Mouse (Mus musculus): ENCODE results near the gene Rac3. TPM values are rescaled to one million over a fixed set of nuclear protein-coding genes. Genes with fewer than 3 reads are reported as not detected.

The Rac3 gene
- polyA plus RNA-seq, 1 experiment from 2014 or later, result 12.1 TPM

GRCm38 (mm10) chr11:120772749-120773148 is 51.5 kb downstream of the Rac3 start:
- Histone ChIP-seq H3K4me3 (ENCODE audit: low read depth, low read length) (no peak overlapping the region), H3K27ac (ENCODE audit: low read depth, low read length) (no peak overlapping the region), H3K9ac (ENCODE audit: low read length) (no peak overlapping the region), H3K4me1 (ENCODE audit: control insufficient read depth, insufficient read depth, low read length) (no peaks in the 10 kb centered on the region), H3K27me3 (ENCODE audit: control insufficient read depth, insufficient read depth, low read length) (no peaks in the 10 kb centered on the region), H3K4me2 (ENCODE audit: low read depth) (no peak overlapping the region), H3K36me3 (ENCODE audit: control insufficient read depth, insufficient read depth, low read length) (no peaks in the 10 kb centered on the region), H3K9me3 (ENCODE audit: control insufficient read depth, low read length) (no peaks in the 10 kb centered on the region)
- DNase-seq (ENCODE audit: low spot score) (no peak), ATAC-seq (ENCODE audit: insufficient read depth, low FRiP score, low TSS enrichment) (no peak)
- WGBS, result 83% methylated on average over 3 of the region's 3 CpGs

Other genes starting within 250 kb of the Rac3 start
- gene Mrpl12, start 236.9 kb upstream of the Rac3 start, polyA plus RNA-seq (2014; fragmentation: Nextera tagmentation; extraction: Ambion mirVana), result 142 and 145 TPM in 2 replicates
- gene Slc25a10, start 229.6 kb upstream of the Rac3 start, polyA plus RNA-seq (2014; fragmentation: Nextera tagmentation; extraction: Ambion mirVana), result 41.4 and 49.5 TPM in 2 replicates
- gene Gcgr, start 190.8 kb upstream of the Rac3 start, polyA plus RNA-seq (2014; fragmentation: Nextera tagmentation; extraction: Ambion mirVana), result 0.19 and 0.24 TPM in 2 replicates
- 244 and 251 TPM in 2 replicates for gene Mcrip1, start 171.7 kb upstream of the Rac3 start, polyA plus RNA-seq (2014; fragmentation: Nextera tagmentation; extraction: Ambion mirVana)
- not detected in 2 replicates for gene Ppp1r27, start 170.3 kb upstream of the Rac3 start, polyA plus RNA-seq (2014; fragmentation: Nextera tagmentation; extraction: Ambion mirVana)
- gene P4hb, start 148.2 kb upstream of the Rac3 start, polyA plus RNA-seq (2014; fragmentation: Nextera tagmentation; extraction: Ambion mirVana), result 562 and 566 TPM in 2 replicates
- gene Arhgdia, start 139.8 kb upstream of the Rac3 start, polyA plus RNA-seq (2014; fragmentation: Nextera tagmentation; extraction: Ambion mirVana), result 686 and 719 TPM in 2 replicates
- 669 and 698 TPM in 2 replicates for gene Alyref, start 123.1 kb upstream of the Rac3 start, polyA plus RNA-seq (2014; fragmentation: Nextera tagmentation; extraction: Ambion mirVana)
- 198 and 199 TPM in 2 replicates for gene Anapc11, start 123.0 kb upstream of the Rac3 start, polyA plus RNA-seq (2014; fragmentation: Nextera tagmentation; extraction: Ambion mirVana)
- gene Npb, start 113.0 kb upstream of the Rac3 start, polyA plus RNA-seq (2014; fragmentation: Nextera tagmentation; extraction: Ambion mirVana), result 0.78 TPM in 1 of 2 replicates, not detected in the other
- gene Pcyt2, start 103.5 kb upstream of the Rac3 start, polyA plus RNA-seq (2014; fragmentation: Nextera tagmentation; extraction: Ambion mirVana), result 109 and 118 TPM in 2 replicates
- gene Sirt7, start 96.2 kb upstream of the Rac3 start, polyA plus RNA-seq (2014; fragmentation: Nextera tagmentation; extraction: Ambion mirVana), result 37.2 and 39.0 TPM in 2 replicates
- 26.5 and 27.5 TPM in 2 replicates for gene Mafg, start 87.9 kb upstream of the Rac3 start, polyA plus RNA-seq (2014; fragmentation: Nextera tagmentation; extraction: Ambion mirVana)
- 31.8 and 33.8 TPM in 2 replicates for gene Pycr1, start 77.7 kb upstream of the Rac3 start, polyA plus RNA-seq (2014; fragmentation: Nextera tagmentation; extraction: Ambion mirVana)
- gene Myadml2, start 73.3 kb upstream of the Rac3 start, polyA plus RNA-seq (2014; fragmentation: Nextera tagmentation; extraction: Ambion mirVana), result 0.89 TPM in 1 of 2 replicates, not detected in the other
- gene Notum, start 60.3 kb upstream of the Rac3 start, polyA plus RNA-seq (2014; fragmentation: Nextera tagmentation; extraction: Ambion mirVana), result 2.6 and 3.0 TPM in 2 replicates
- gene Aspscr1, start 48.5 kb upstream of the Rac3 start, polyA plus RNA-seq (2014; fragmentation: Nextera tagmentation; extraction: Ambion mirVana), result 124 and 136 TPM in 2 replicates
- 112 and 115 TPM in 2 replicates for gene Cenpx, start 7.7 kb upstream of the Rac3 start, polyA plus RNA-seq (2014; fragmentation: Nextera tagmentation; extraction: Ambion mirVana)
- 39.7 and 44.7 TPM in 2 replicates for gene Lrrc45, start 7.5 kb upstream of the Rac3 start, polyA plus RNA-seq (2014; fragmentation: Nextera tagmentation; extraction: Ambion mirVana)
- gene Dcxr, start 5.8 kb downstream of the Rac3 start, polyA plus RNA-seq (2014; fragmentation: Nextera tagmentation; extraction: Ambion mirVana), result 14.9 and 16.5 TPM in 2 replicates
- 1.8 and 2.0 TPM in 2 replicates for gene Cbr2, start 10.6 kb downstream of the Rac3 start, polyA plus RNA-seq (2014; fragmentation: Nextera tagmentation; extraction: Ambion mirVana)
- gene Hmga1b, start 41.3 kb downstream of the Rac3 start, polyA plus RNA-seq (2014; fragmentation: Nextera tagmentation; extraction: Ambion mirVana), result 7.7 and 8.6 TPM in 2 replicates
- gene Rfng, start 62.7 kb downstream of the Rac3 start, polyA plus RNA-seq (2014; fragmentation: Nextera tagmentation; extraction: Ambion mirVana), result 36.7 and 40.5 TPM in 2 replicates
- 286 and 291 TPM in 2 replicates for gene Gps1, start 62.8 kb downstream of the Rac3 start, polyA plus RNA-seq (2014; fragmentation: Nextera tagmentation; extraction: Ambion mirVana)
- gene Dus1l, start 74.9 kb downstream of the Rac3 start, polyA plus RNA-seq (2014; fragmentation: Nextera tagmentation; extraction: Ambion mirVana), result 83.4 and 84.7 TPM in 2 replicates
- gene Fasn, start 103.1 kb downstream of the Rac3 start, polyA plus RNA-seq (2014; fragmentation: Nextera tagmentation; extraction: Ambion mirVana), result 108 and 125 TPM in 2 replicates
- gene Ccdc57, start 211.4 kb downstream of the Rac3 start, polyA plus RNA-seq (2014; fragmentation: Nextera tagmentation; extraction: Ambion mirVana), result 4.6 and 5.8 TPM in 2 replicates
- gene Slc16a3, start 227.0 kb downstream of the Rac3 start, polyA plus RNA-seq (2014; fragmentation: Nextera tagmentation; extraction: Ambion mirVana), result 37.1 and 39.4 TPM in 2 replicates

All from neural tube, embryonic 11.5 days (tissue).